Mouse (Mus musculus) megakaryocyte, embryonic 14.5 days (primary cell): ENCODE measurements around the gene Olfr520.

Experiments
- FLI1 ChIP-seq: IDR thresholded peaks from 2 replicates; pipeline ENCODE4 v1.6.1; 2012; ENCODE audit warnings: low read length, inconsistent platforms, mixed read lengths
- GATA1 ChIP-seq: IDR thresholded peaks from 3 replicates; pipeline ENCODE4 v1.6.1; 2012; ENCODE audit warnings: mixed read lengths, low read length, inconsistent platforms, borderline replicate concordance

DNA sequence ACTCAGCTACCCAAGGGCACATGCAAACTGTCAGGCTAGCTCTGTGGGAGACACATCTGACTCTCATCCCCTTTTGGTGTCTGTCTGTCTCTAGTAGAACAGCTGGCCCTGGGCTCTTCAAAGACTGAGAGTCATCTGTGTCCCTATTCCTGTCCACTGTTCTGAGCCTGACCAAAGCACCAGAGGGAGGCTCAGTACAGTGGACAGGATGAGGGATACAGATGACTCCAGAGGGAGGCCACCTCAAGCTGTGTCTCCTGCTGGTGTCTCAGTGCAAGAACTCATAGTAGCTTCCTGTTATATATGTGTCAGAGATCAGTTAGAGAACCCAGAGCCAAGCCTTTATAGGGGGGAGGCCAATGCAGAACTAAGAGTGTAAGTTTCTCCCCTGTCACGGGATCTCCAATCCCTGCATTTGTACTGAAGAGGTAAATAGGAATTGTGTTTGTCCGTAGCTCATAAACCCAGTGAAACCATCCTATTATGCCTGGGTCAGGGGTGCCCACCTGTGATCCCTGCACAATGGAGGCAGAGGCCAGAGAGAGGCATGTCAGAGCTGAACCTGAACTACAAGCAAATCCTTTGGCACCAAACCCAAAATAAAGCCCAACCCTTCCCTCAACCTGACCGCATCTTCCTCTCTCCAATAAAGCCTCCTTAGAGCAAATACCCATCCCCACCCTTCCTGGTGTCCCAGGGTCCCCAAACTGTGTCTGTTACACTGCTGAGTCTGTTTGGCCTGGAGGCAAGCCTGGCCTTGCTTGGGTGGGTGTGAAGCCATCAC is 25.1 kb upstream of the Olfr520 start:
- TF ChIP-seq GATA1 (no peak), FLI1 (no peak)
